Mouse (Mus musculus): ENCODE data around the gene Gpr45. TPM values are rescaled to one million over a fixed set of nuclear protein-coding genes. Genes with fewer than 3 reads are reported as not detected.
A peak's percentile ranks its signal among the peaks of the same experiment; 100 is the strongest.

The Gpr45 gene
- total RNA-seq, 2 experiments from 2014 or later = 0.42 TPM

- no peak for ATAC-seq (replicated peaks; ENCODE audit: poor library complexity)
Measured at GRCm38 (mm10) chr1:43046990-43047389, 94.3 kb downstream of the Gpr45 start.

- ATAC-seq (replicated peaks; ENCODE audit: poor library complexity) = no peak
Measured at GRCm38 (mm10) chr1:43047811-43048210, 95.1 kb downstream of the Gpr45 start.

GRCm38 (mm10) chr1:43051903-43052302 is 99.2 kb downstream of the Gpr45 start:
- ATAC-seq (replicated peaks; ENCODE audit: poor library complexity) = 0 out of 2 replicates have a peak, but pooled peaks have one; percentile 9

- peak; percentile 86 for ATAC-seq (replicated peaks; ENCODE audit: poor library complexity)
Measured at GRCm38 (mm10) chr1:43065615-43066310, 113.1 kb downstream of the Gpr45 start.

- ATAC-seq (replicated peaks; ENCODE audit: poor library complexity) = no peak
Measured at GRCm38 (mm10) chr1:43066573-43066972, 113.9 kb downstream of the Gpr45 start.

- no peak for ATAC-seq (replicated peaks; ENCODE audit: poor library complexity)
Measured at GRCm38 (mm10) chr1:43067551-43067950, 114.9 kb downstream of the Gpr45 start.

- peak; percentile 96 for ATAC-seq (replicated peaks; ENCODE audit: poor library complexity)
Measured at GRCm38 (mm10) chr1:43070726-43071125, 118.1 kb downstream of the Gpr45 start.

GRCm38 (mm10) chr1:43072028-43072427 is 119.4 kb downstream of the Gpr45 start:
- no peak for ATAC-seq (replicated peaks; ENCODE audit: poor library complexity)

- no peak for ATAC-seq (replicated peaks; ENCODE audit: poor library complexity)
Measured at GRCm38 (mm10) chr1:43072561-43072960, 119.9 kb downstream of the Gpr45 start.

GRCm38 (mm10) chr1:43074791-43075190 is 122.1 kb downstream of the Gpr45 start:
- no peak for ATAC-seq (replicated peaks; ENCODE audit: poor library complexity)

- ATAC-seq (replicated peaks; ENCODE audit: poor library complexity) = no peak
Measured at GRCm38 (mm10) chr1:43078124-43078523, 125.5 kb downstream of the Gpr45 start.

- no peak for ATAC-seq (replicated peaks; ENCODE audit: poor library complexity)
Measured at GRCm38 (mm10) chr1:43082946-43083345, 130.3 kb downstream of the Gpr45 start.

Other genes starting within 250 kb of the Gpr45 start
- 57.3 and 70.6 TPM in 2 replicates for gene Mrps9, start 101.6 kb upstream of the Gpr45 start, total RNA-seq (2015)
- 70.0 and 94.3 TPM in 2 replicates for gene Mrps9, start 101.6 kb upstream of the Gpr45 start, total RNA-seq (2017)
- 19.0 and 24.6 TPM in 2 replicates for gene Tgfbrap1, start 145.8 kb downstream of the Gpr45 start, total RNA-seq (2015)
- gene Tgfbrap1, start 145.8 kb downstream of the Gpr45 start, total RNA-seq (2017) = 11.2 and 11.6 TPM in 2 replicates
- 12.5 and 17.2 TPM in 2 replicates for gene AI597479, start 145.8 kb downstream of the Gpr45 start, total RNA-seq (2015)
- gene AI597479, start 145.8 kb downstream of the Gpr45 start, total RNA-seq (2017) = 19.8 and 26.5 TPM in 2 replicates
- gene Fhl2, start 244.1 kb downstream of the Gpr45 start, total RNA-seq (2015) = 0.10 TPM in 1 of 2 replicates, not detected in the other
- gene Fhl2, start 244.1 kb downstream of the Gpr45 start, total RNA-seq (2017) = 1.1 TPM in 1 of 2 replicates, not detected in the other

Measured in megakaryocyte progenitor cell, adult 5-6 weeks (primary cell).